Mouse (Mus musculus) liver, embryonic 11.5 days (tissue): ENCODE measurements around the gene Tceal9. TPM values are rescaled to one million over a fixed set of nuclear protein-coding genes. Genes with fewer than 3 reads are reported as not detected.
"Not testable (repeated sequence)": the region's sequence is repeated elsewhere in the genome, so short reads cannot be mapped to it uniquely, and the experiment has no call there.

Experiments used
- ATAC-seq: fragments of 200-750 bp; cut with Nextera tagmentation; replicated peaks from 2 replicates; pipeline ENCODE4 v1.8.0; 2017; ENCODE audit warnings: moderate number of reproducible peaks, mild to moderate bottlenecking, moderate TSS enrichment, moderate library complexity; ENCODE audit not compliant: low FRiP score
- DNase-seq: peaks from one replicate; pipeline ENCODE4 v3.0.0-alpha.2; 2017; ENCODE audit warnings: low spot score
- H3K27ac ChIP-seq: fragments of 300-500 bp; sonication (generic); 2 replicates; pipeline ENCODE4 v1.5.1; 2014; ENCODE audit warnings: mild to moderate bottlenecking, low read depth, low read length, control low read depth
- H3K27me3 ChIP-seq: fragments of 300-500 bp; sonication (generic); replicated peaks from 2 replicates; pipeline ENCODE4 v1.6.1; 2014; ENCODE audit warnings: low read length, mixed read lengths; ENCODE audit not compliant: control insufficient read depth, insufficient read depth
- H3K36me3 ChIP-seq: fragments of 300-500 bp; sonication (generic); 2 replicates; pipeline ENCODE4 v1.6.1; 2014; ENCODE audit warnings: mild to moderate bottlenecking, low read length, moderate library complexity, mixed read lengths; ENCODE audit not compliant: control insufficient read depth, insufficient read depth
- H3K4me1 ChIP-seq: fragments of 300-500 bp; sonication (generic); replicated peaks from 2 replicates; pipeline ENCODE4 v1.6.1; 2014; ENCODE audit warnings: low read length, mixed read lengths; ENCODE audit not compliant: control insufficient read depth, insufficient read depth
- H3K4me2 ChIP-seq: fragments of 300-500 bp; sonication (generic); 2 replicates; pipeline ENCODE4 v1.6.1; 2014; ENCODE audit warnings: mild to moderate bottlenecking, control low read depth, moderate library complexity
- H3K4me3 ChIP-seq: fragments of 300-500 bp; sonication (generic); 2 replicates; pipeline ENCODE4 v1.5.1; 2014; ENCODE audit warnings: low read depth, low read length, control low read depth
- H3K9ac ChIP-seq: fragments of 300-500 bp; sonication (generic); 2 replicates; pipeline ENCODE4 v1.6.1; 2014; ENCODE audit warnings: low read depth, low read length, control low read depth
- H3K9me3 ChIP-seq: fragments of 300-500 bp; sonication (generic); 2 replicates; pipeline ENCODE4 v1.6.1; 2016; ENCODE audit warnings: low read length, inconsistent platforms, mixed read lengths; ENCODE audit not compliant: control insufficient read depth
- WGBS: fragments of 180-500 bp; shearing (Covaris S2); extraction: QIAGEN DNeasy Blood & Tissue Kit; methylation state at CpG from one replicate; pipeline ENCODE4 v1.1.7; 2014; 5-methylcytosine and 5-hydroxymethylcytosine counted together
- polyA plus RNA-seq: library from polyadenylated mRNA; unstranded; fragments of >200 nt; fragmentation: Nextera tagmentation; extraction: Ambion mirVana; gene quantifications from 2 replicates; pipeline ENCODE4 v1.2.1, GENCODE M21; 2014

The Tceal9 gene
- 373 and 393 TPM in 2 replicates for polyA plus RNA-seq

DNA sequence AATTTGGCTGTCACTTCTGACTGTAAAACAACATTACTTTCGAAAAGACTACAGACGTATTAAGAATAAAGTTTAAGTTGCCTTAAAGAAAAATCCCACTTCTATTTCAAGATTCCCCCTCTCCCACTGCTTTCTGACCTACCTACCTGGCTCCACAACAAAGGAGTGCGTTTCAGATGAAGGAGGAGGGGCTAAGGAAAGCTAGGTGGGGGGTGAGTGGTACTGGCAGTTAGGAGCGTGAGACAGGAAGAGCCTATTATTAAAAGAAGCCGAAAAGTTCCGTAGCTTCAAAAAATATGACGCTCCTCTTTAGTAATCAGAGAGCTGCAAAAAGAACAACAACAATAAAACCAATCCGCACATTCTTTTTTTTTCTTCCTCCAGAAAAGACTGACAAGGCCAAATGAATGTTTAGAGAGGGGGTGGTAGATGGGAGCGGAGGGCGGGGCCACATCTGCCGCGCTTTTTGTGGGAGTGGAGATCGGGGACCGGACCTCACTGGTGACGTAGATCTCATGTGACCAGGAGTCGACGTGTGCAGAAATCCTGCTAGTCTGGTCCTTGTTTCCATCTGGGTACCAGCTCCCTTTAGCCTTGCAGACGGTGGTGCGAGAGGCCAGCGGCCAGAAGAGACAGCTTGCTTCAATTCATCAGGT, at the start of gene Tceal9:
Gene Tceal9 (plus strand): TSS at position 506 of the 656 bp plus-strand sequence.
- H3K4me2 ChIP-seq: peak within 1 kb of the TSS; percentile 66
- no peaks in the 10 kb centered on the region; the same call in 1 of the 2 replicates for H3K36me3 ChIP-seq
- H3K9ac ChIP-seq: peak within 1 kb of the TSS; percentile 75
- H3K27ac ChIP-seq: peak within 1 kb of the TSS; percentile 58; the same call in 1 of the 2 replicates
- no peaks in the 10 kb centered on the region for H3K9me3 ChIP-seq
- ATAC-seq: peak; percentile 94
- H3K4me1 ChIP-seq: no peaks in the 10 kb centered on the region
- H3K4me3 ChIP-seq: peak within 1 kb of the TSS; percentile 64
- WGBS: 28% methylated on average over 20 of the region's 20 CpGs
- no peaks in the 10 kb centered on the region for H3K27me3 ChIP-seq
- DNase-seq: peak; percentile 73

DNA sequence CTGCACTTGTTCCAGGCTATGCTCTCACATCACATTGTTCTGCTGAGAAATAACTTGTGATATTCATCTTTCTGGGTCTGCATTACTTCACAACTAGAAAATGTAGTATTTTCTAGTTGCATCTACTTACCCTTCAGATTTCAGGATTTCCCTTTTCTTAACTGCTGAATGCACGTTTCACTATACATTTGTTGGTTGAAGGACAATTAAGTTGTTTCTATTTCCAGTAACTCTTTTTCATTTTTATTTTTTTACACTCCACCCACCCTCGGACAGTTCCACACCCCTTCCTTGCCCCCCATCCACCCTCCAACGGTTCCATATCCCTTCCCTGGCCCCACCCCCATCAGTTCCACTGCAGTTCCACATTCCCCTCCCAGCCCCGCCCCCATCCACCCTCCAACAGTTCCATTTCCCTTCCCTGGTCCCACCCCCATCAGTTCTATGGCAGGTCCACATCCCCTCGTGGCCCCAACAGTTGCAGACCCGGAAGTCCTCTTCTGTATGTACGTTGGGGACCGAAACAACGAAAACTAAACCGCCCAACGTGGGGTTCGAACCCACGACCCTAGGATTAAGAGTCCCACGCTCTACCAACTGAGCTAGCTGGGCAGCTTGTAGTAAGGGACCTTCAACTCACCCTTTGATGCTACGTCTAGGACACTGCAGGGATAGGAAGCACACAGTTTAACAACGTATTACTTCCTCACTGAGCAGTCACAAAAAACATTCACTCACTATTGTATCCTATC, 49.5 kb upstream of the Tceal9 start:
- ATAC-seq: no peak

DNA sequence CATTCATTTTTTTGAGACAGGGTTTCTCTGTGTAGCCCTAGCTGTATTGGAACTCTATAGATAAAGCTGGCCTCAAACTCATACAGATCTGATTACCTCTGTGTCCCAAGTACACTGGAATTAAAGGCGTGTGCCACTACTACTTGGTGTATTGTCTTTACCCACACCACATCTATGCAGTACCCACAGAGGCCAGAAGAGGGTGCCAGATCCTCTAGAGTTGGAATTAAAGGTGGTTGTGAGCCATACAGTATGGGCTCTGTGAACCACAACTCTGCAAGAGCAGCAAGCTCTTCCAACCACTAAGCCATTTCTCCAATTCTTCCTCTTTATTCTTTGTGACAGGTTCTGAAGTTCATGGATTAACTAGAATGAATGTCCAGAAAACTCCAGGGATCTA, 48.0 kb upstream of the Tceal9 start:
- WGBS: 44% methylated on average over 1 of the region's 1 CpGs
- ATAC-seq (no peak; the same call in 1 of the 2 replicates), DNase-seq (no peak)
- no peaks in the 10 kb centered on the region for H3K4me1 ChIP-seq
- no peak overlapping the region for H3K27ac ChIP-seq
- H3K9me3 ChIP-seq: no peaks in the 10 kb centered on the region
- H3K27me3 ChIP-seq: no peaks in the 10 kb centered on the region
- no peak overlapping the region for H3K4me2 ChIP-seq
- H3K9ac ChIP-seq: no peak overlapping the region
- H3K4me3 ChIP-seq: no peak overlapping the region
- H3K36me3 ChIP-seq: no peaks in the 10 kb centered on the region

More for the DNA sequence above, 49.5 kb upstream of the Tceal9 start:
- no peak overlapping the region for H3K9ac ChIP-seq
- no peaks in the 10 kb centered on the region for H3K27me3 ChIP-seq
- H3K4me2 ChIP-seq: no peak overlapping the region
- 73% methylated on average over 16 of the region's 16 CpGs for WGBS
- no peak for DNase-seq
- H3K4me3 ChIP-seq: no peak overlapping the region
- no peak overlapping the region for H3K27ac ChIP-seq
- no peaks in the 10 kb centered on the region for H3K9me3 ChIP-seq
- no peaks in the 10 kb centered on the region for H3K36me3 ChIP-seq
- H3K4me1 ChIP-seq: no peaks in the 10 kb centered on the region

DNA sequence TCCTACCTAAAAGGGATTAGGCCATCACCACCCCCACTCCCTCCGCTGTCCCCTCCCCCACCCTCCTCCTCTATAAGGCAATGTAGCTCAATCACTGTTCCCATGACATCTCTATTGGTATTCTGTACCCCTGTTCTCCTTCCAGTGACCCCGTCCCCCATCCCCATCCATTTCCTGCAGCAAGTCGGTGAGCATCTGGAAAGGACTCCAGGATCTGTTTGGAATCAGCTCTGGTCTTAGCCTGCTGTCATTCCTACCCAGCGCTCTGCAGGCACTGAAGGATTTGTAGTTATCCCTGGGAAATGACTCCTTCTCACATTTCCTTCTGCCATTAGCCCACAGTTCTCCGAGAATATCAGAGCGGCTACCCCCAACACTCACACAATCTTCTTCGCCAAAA, 41.6 kb upstream of the Tceal9 start:
- Histone ChIP-seq H3K9me3 (no peaks in the 10 kb centered on the region), H3K4me1 (no peaks in the 10 kb centered on the region), H3K27me3 (0 out of 2 replicates have a peak, but pooled peaks cover 3% of the 10 kb centered on the region), H3K27ac (no peak overlapping the region), H3K4me2 (peak overlapping the region; percentile 53), H3K4me3 (peak overlapping the region; percentile 35), H3K9ac (peak overlapping the region; percentile 14; the same call in 1 of the 2 replicates), H3K36me3 (no peaks in the 10 kb centered on the region)
- WGBS: 18% methylated on average over 7 of the region's 7 CpGs
- DNase-seq (no peak), ATAC-seq (no peak; the same call in 1 of the 2 replicates)

DNA sequence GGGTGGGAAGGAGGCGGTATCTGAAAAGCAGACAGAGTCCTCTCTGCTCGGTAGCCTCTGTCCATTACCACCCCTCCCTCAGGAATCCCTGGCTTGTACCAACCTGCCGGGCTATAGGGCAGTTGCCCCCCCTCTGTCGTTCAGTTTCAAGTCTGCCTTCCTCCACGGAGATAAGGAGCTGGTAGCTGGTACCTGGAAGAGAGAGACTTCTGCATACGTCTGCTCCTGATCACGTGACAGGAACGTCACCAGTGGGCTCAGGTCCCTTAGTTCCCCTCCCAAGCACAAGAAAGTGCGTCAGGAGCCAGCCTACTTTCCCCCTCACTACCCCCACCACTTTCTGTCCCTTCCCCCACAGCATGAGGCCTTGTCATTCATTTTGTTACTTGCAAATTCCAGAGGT, 41.2 kb upstream of the Tceal9 start, which contains the start of gene Tceal5:
Gene Tceal5 (minus strand): TSS at position 213 of the 403 bp plus-strand sequence.
- Histone ChIP-seq H3K36me3 (no peaks in the 10 kb centered on the region), H3K4me3 (peak within 1 kb of the TSS; percentile 35), H3K4me1 (no peaks in the 10 kb centered on the region), H3K9ac (peak within 1 kb of the TSS; percentile 14; the same call in 1 of the 2 replicates), H3K27ac (no peak within 1 kb of the TSS), H3K9me3 (no peaks in the 10 kb centered on the region), H3K27me3 (0 out of 2 replicates have a peak, but pooled peaks cover 3% of the 10 kb centered on the region), H3K4me2 (peak within 1 kb of the TSS; percentile 53)
- ATAC-seq (peak; percentile 29; the same call in 1 of the 2 replicates), DNase-seq (peak; percentile 35)
- 19% methylated on average over 9 of the region's 9 CpGs for WGBS

DNA sequence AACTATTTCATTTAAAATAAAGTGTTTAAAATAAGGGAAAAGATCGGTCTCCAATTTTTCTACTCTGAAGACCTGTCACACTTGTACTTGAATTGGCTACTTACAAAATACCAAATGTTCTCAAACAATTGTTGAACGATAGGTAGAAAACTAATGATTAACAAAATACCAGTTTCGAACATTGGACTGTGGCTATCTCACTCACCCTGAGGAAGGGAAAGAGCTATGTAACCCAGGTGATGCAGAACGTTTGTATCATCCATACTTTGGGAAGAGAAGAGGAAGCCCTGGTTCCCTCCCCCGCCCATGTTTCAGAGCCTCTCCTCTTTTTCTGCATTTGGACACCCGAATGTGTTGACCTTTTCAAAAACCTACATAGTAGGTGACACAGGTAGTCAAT, 40.5 kb upstream of the Tceal9 start:
- no peak for ATAC-seq
- Histone ChIP-seq H3K27ac (no peak overlapping the region), H3K4me1 (no peaks in the 10 kb centered on the region), H3K4me3 (no peak overlapping the region), H3K27me3 (0 out of 2 replicates have a peak, but pooled peaks cover 3% of the 10 kb centered on the region), H3K9me3 (no peaks in the 10 kb centered on the region), H3K4me2 (no peak overlapping the region), H3K9ac (no peak overlapping the region), H3K36me3 (no peaks in the 10 kb centered on the region)
- DNase-seq: no peak
- 64% methylated on average over 6 of the region's 6 CpGs for WGBS

DNA sequence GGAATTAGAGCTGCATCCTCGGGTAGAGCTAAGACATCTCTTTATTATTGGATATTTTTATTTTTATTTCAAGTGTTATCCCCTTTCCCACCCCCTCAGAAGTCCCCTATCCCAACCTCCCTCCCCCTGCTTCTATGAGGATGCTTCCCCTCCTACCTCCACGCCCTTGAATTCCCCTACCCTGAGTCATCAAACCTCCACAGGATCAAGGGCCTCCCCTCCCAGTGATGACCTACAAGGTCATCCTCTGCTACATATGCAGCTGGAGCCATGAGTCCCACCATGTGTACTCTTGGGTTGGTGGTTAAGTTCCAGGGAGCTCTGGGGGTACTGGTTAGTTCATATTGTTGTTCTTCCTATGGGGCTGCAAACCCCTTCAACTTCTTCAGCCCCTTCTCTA, 31.5 kb upstream of the Tceal9 start:
- Histone ChIP-seq H3K9ac (no peak overlapping the region), H3K4me3 (no peak overlapping the region), H3K36me3 (no peaks in the 10 kb centered on the region), H3K4me2 (no peak overlapping the region), H3K9me3 (no peaks in the 10 kb centered on the region), H3K27ac (no peak overlapping the region), H3K4me1 (no peaks in the 10 kb centered on the region), H3K27me3 (no peaks in the 10 kb centered on the region)
- ATAC-seq (no peak), DNase-seq (no peak)
- WGBS: 65% methylated on average over 2 of the region's 2 CpGs

DNA sequence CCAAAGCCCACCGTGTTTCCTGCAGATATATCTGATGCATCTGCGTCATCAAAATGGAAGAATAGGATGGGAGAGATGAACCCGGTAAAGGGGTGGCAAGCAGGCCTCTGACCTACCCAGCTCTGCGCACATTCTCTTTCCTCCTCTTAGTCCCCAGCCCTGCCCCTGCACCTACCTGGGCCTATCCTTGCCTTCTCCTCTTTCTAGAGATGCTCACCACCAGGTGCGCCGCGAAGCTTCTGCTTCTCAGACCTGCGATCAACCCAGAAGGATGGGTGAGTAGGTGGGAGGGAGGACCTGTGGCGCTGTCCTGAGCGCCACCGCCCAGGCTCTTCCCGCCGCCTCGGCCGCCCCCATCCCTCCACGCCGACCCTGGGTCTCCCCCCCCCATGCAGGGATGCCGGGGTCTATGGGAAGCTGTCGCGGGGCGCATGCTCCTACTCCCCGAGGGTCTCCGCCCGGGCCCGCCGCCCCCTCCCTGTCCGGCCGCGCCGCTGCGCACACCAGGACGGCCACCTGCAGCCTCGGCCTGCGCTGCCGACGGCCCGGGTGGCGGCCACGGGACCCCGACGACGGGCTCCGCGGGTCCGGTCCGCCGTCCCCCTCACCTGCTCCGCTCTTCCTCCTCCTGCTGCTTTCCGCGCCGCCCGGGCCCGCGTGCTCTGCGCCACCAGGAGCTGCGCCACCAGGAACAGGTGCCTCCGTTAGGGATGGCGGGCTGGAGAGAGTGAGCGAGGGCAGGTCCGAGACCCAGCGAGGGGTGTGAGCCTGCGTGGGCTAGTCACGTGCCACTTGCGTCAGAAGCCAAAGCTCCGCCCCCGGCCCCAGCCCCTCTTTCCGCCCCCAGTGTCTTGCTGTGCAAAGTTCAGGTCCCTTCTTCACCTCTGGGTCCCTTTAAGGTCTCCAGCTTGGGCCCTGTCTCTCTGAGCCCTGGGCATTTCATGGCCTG, 29.9 kb upstream of the Tceal9 start, which contains the start of the genes Tceal7 and Bex1:
Gene Tceal7 (plus strand): TSS at position 51 of the 949 bp plus-strand sequence.
Gene Bex1 (minus strand): TSS at position 785 of the 949 bp plus-strand sequence.
- H3K27me3 ChIP-seq, H3K9me3 ChIP-seq, DNase-seq, H3K27ac ChIP-seq, H3K4me1 ChIP-seq, H3K36me3 ChIP-seq, H3K9ac ChIP-seq: not testable (repeated sequence)
- peak within 1 kb of the TSS; percentile 44 for H3K4me2 ChIP-seq
- peak; percentile 85 for ATAC-seq
- WGBS: 34% methylated on average over 12 of the region's 67 CpGs
- peak within 1 kb of the TSS; percentile 38 for H3K4me3 ChIP-seq
